8 mouse cellular contexts compared by ENCODE assay signal in the genomic region with DNA sequence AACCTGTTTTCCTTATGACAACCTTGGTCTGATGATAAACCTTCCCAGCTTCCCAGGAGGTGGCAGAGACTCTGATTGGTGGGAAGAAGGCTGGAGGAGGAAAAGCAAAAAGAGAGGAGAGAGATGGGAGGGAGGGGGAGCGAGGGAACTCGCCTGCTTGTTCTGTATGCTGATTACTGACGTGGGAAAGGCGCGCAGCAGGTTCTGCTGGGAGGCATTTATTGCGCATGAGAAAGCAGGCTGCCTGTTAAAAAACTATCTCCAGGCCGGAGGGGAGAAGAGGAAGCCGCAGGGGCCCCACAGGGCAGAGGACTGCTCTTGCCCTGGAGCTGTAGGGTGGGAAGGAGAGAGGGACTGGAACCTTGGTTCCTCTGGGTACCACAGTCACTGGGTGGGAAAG. TPM values are rescaled to one million over a fixed set of nuclear protein-coding genes. Genes with fewer than 3 reads are reported as not detected.
DNase-seq lines count a peak whose midpoint lies in the region; ATAC-seq lines count a peak whose summit lies in the region.

No protein-coding gene starts in this region.

- 0 out of 2 replicates have a peak, but pooled peaks have one; percentile 3 for ATAC-seq in liver, embryonic 11.5 days (replicated peaks; ENCODE audit: low FRiP score)

- peaks cover 72% of the 10 kb centered on the region for H3K4me1 ChIP-seq in liver, embryonic 11.5 days (replicated peaks; ENCODE audit: control insufficient read depth, insufficient read depth, low read length)

- H3K27me3 ChIP-seq in liver, embryonic 11.5 days (replicated peaks; ENCODE audit: control insufficient read depth, insufficient read depth, low read length) = no peaks in the 10 kb centered on the region

- H3K4me3 ChIP-seq in liver, embryonic 11.5 days (ENCODE audit: low read depth, low read length) = no peak overlapping the region

- H3K4me2 ChIP-seq in liver, embryonic 11.5 days = peak overlapping the region; percentile 52

- peak; percentile 39 for DNase-seq in R1 (ENCODE audit: low read depth, low spot score)
- peak; percentile 67 for DNase-seq in cerebellum, adult 8-10 months
- DNase-seq in frontal cortex, postnatal 36 days (ENCODE audit: low spot score in 2 of 2) = peak; percentile 63 to 78
- DNase-seq in liver, embryonic 11.5 days (ENCODE audit: low spot score) = no peak
- peak; percentile 86 for DNase-seq in right cerebral cortex, adult 18-20 months
- no peak for DNase-seq in lung, postnatal 36 days
- no peak for DNase-seq in spleen, adult 12 weeks (ENCODE audit: low spot score)
- no peak for DNase-seq in thymus, postnatal 0 days (ENCODE audit: low spot score)

- 8% methylated on average over 8 of the region's 8 CpGs for WGBS in liver, embryonic 11.5 days

- peak overlapping the region; percentile 40 for H3K9ac ChIP-seq in liver, embryonic 11.5 days (ENCODE audit: low read depth, low read length)

- H3K27ac ChIP-seq in liver, embryonic 11.5 days (ENCODE audit: low read depth, low read length) = peak overlapping the region; percentile 73

- no peaks in the 10 kb centered on the region for H3K36me3 ChIP-seq in liver, embryonic 11.5 days (ENCODE audit: control insufficient read depth, insufficient read depth, low read length)

- no peaks in the 10 kb centered on the region for H3K9me3 ChIP-seq in liver, embryonic 11.5 days (ENCODE audit: control insufficient read depth, low read length)

RNA-seq across cellular contexts. Expression of a gene that starts 20.8 kb away (rescaled TPM):
- 0.40 TPM in 1 of 2 replicates, not detected in the other for polyA plus RNA-seq in liver, embryonic 11.5 days (2014; fragmentation: Nextera tagmentation; extraction: Ambion mirVana)
- polyA plus RNA-seq in thymus, postnatal 0 days (2015; fragmentation: Nextera tagmentation; extraction: Ambion mirVana) = 0.12 and 0.42 TPM in 2 replicates

RNA-seq across cellular contexts. Expression of a gene that starts 34.2 kb away (rescaled TPM):
- polyA plus RNA-seq in liver, embryonic 11.5 days (2014; fragmentation: Nextera tagmentation; extraction: Ambion mirVana) = 0.11 and 0.23 TPM in 2 replicates
- polyA plus RNA-seq in thymus, postnatal 0 days (2015; fragmentation: Nextera tagmentation; extraction: Ambion mirVana) = 1.1 and 1.6 TPM in 2 replicates

Comparison
In these comparisons a context has a peak if more than half of its experiments do, and no peak if none do; other contexts are left out.
1. DNase-seq: peak in R1 (single experiment), cerebellum, adult 8-10 months (single experiment), frontal cortex, postnatal 36 days (2 of 2) and right cerebral cortex, adult 18-20 months (single experiment); none in liver, embryonic 11.5 days (single experiment), lung, postnatal 36 days (single experiment), spleen, adult 12 weeks (single experiment) and thymus, postnatal 0 days (single experiment).